Mouse (Mus musculus) hindbrain, embryonic 13.5 days (tissue): ENCODE results near the gene Eif4e. TPM values are rescaled to one million over a fixed set of nuclear protein-coding genes. Genes with fewer than 3 reads are reported as not detected.

Source experiments
- ATAC-seq: fragments of 200-750 bp; cut with Nextera tagmentation; 2 replicates; pipeline ENCODE4 v1.8.0; 2017; ENCODE audit warnings: moderate TSS enrichment; ENCODE audit not compliant: low FRiP score
- H3K27ac ChIP-seq: fragments of 300-500 bp; sonication (generic); 2 replicates; pipeline ENCODE4 v1.5.1; 2015; ENCODE audit warnings: inconsistent platforms, mild to moderate bottlenecking, moderate library complexity
- H3K27me3 ChIP-seq: fragments of 300-500 bp; sonication (generic); 2 replicates; pipeline ENCODE4 v1.6.1; 2015; ENCODE audit warnings: mild to moderate bottlenecking, inconsistent platforms
- H3K36me3 ChIP-seq: fragments of 300-500 bp; sonication (generic); 2 replicates; pipeline ENCODE4 v1.6.1; 2015; ENCODE audit warnings: mild to moderate bottlenecking, inconsistent platforms
- H3K4me1 ChIP-seq: fragments of 300-500 bp; sonication (generic); replicated peaks from 2 replicates; pipeline ENCODE4 v1.6.1; 2015; ENCODE audit warnings: inconsistent platforms
- H3K4me2 ChIP-seq: fragments of 300-500 bp; sonication (generic); 2 replicates; pipeline ENCODE4 v1.6.1; 2015; ENCODE audit warnings: inconsistent platforms, mild to moderate bottlenecking, moderate library complexity
- H3K4me3 ChIP-seq: fragments of 300-500 bp; sonication (generic); 2 replicates; pipeline ENCODE4 v1.5.1; 2015; ENCODE audit warnings: mild to moderate bottlenecking, inconsistent platforms
- H3K9ac ChIP-seq: fragments of 300-500 bp; sonication (generic); 2 replicates; pipeline ENCODE4 v1.6.1; 2015; ENCODE audit warnings: mild to moderate bottlenecking, inconsistent platforms
- H3K9me3 ChIP-seq: fragments of 300-500 bp; sonication (generic); 2 replicates; pipeline ENCODE4 v1.6.1; 2016; ENCODE audit warnings: inconsistent platforms
- WGBS: fragments of 180-500 bp; shearing (Covaris S2); methylation state at CpG from one replicate; pipeline ENCODE4 v1.1.7; 2015; 5-methylcytosine and 5-hydroxymethylcytosine counted together
- polyA plus RNA-seq: library from polyadenylated mRNA; unstranded; fragments of >200 nt; fragmentation: Nextera tagmentation; extraction: Ambion mirVana; gene quantifications from 2 replicates; pipeline ENCODE4 v1.2.1, GENCODE M21; 2015

The Eif4e gene
- polyA plus RNA-seq, 1 experiment from 2014 or later, result 317 TPM

DNA sequence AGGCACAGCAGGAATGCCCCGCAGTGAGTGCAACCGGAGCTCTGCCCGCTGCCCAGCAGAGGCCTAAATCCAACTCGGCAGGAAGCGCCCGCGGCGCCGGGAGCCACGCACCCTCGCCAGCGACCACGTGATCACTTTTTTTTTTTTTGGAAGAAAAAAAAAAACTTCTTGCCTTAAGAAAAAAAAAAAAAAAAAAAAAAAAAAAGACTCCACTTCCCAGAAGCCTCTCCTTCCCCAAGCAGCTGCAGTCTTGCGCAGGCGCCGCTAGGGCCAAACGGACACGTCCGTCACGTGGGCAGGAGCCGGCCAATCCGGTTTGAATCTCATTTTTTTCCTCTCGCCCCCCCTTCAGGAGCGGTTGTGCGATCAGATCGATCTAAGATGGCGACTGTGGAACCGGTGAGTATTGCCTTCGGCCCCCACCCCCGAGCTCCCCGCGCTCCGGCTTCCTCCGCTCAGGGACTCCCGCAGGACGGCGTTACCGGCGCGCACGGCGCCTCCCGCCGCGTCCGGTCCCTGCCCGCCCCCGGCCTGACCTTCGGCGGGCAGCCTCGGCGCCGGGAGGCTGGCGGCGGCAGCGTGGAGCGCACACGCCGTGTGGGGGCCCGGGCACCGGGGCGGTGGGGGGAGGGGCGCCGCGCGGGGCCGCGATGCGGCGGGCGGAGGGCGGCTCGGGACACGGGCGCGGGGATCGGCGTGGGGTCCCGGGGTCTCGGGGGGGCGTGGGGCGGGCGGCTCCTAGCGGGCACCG is 1.1 kb downstream of the Eif4e start:
- H3K27ac ChIP-seq, result peak overlapping the region; percentile 98
- H3K36me3 ChIP-seq, result no peaks in the 10 kb centered on the region
- ATAC-seq, result peak; percentile 93
- H3K9ac ChIP-seq, result peak overlapping the region; percentile 92
- peaks cover 33% of the 10 kb centered on the region for H3K4me1 ChIP-seq
- no peaks in the 10 kb centered on the region for H3K27me3 ChIP-seq
- peak overlapping the region; percentile 96 for H3K4me3 ChIP-seq
- WGBS, result under 1% methylated on average over 81 of the region's 85 CpGs
- H3K4me2 ChIP-seq, result peak overlapping the region; percentile 78
- no peaks in the 10 kb centered on the region for H3K9me3 ChIP-seq

DNA sequence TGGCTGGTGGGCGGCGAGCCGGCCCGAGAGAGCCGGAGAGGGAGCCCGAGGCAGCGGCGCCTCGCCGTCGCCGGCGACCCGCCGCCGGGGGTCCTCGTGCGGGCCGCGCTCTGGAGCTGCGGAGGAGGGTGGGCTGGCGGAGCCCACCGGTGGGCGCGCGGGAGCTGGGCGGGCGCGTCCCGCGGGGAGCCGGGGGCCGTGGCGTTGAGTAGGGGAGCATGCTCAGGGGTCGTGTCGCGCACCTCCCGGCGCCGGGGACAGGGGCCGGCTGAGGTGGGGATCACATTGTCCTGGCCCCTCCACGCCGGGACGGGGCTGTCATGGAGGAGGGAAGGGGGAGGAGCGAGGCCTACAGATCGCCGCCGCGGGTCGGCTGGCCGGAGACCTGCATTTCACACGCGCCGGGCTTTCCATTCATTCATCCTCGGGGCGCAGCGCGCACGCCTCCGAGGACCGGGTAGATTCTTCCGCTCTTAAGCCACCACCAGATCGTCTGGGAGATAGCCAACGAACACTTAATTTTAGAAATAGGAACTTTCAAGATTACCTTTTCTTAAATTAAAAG is 1.8 kb downstream of the Eif4e start:
- Histone ChIP-seq H3K9ac (peak overlapping the region; percentile 92), H3K4me3 (peak overlapping the region; percentile 96), H3K36me3 (no peaks in the 10 kb centered on the region), H3K4me2 (peak overlapping the region; percentile 68), H3K4me1 (peaks cover 37% of the 10 kb centered on the region), H3K27me3 (no peaks in the 10 kb centered on the region), H3K9me3 (no peaks in the 10 kb centered on the region), H3K27ac (peak overlapping the region; percentile 98)
- WGBS, result under 1% methylated on average over 44 of the region's 64 CpGs
- peak; percentile 85 for ATAC-seq

DNA sequence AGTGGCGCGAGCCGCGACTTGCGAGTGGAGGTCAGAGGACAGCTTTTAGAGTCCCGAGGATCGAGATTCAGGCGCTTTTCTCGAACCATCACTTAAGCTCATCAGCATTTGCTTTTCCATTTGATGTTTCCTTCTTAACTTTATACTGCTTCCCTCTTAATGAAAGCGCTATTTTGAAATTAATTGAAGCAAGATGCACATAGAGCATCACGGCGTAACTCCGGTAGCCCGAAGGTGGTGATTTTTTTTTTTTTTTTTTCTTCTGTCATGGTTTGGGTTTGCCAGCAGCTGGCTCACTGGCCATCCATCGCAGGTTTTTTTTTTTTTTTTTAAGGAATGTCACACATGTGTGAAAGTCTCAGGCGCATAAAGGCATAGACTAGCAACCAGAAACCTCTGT is 2.3 kb downstream of the Eif4e start:
- WGBS, result 2% methylated on average over 16 of the region's 16 CpGs
- ATAC-seq, result no peak

DNA sequence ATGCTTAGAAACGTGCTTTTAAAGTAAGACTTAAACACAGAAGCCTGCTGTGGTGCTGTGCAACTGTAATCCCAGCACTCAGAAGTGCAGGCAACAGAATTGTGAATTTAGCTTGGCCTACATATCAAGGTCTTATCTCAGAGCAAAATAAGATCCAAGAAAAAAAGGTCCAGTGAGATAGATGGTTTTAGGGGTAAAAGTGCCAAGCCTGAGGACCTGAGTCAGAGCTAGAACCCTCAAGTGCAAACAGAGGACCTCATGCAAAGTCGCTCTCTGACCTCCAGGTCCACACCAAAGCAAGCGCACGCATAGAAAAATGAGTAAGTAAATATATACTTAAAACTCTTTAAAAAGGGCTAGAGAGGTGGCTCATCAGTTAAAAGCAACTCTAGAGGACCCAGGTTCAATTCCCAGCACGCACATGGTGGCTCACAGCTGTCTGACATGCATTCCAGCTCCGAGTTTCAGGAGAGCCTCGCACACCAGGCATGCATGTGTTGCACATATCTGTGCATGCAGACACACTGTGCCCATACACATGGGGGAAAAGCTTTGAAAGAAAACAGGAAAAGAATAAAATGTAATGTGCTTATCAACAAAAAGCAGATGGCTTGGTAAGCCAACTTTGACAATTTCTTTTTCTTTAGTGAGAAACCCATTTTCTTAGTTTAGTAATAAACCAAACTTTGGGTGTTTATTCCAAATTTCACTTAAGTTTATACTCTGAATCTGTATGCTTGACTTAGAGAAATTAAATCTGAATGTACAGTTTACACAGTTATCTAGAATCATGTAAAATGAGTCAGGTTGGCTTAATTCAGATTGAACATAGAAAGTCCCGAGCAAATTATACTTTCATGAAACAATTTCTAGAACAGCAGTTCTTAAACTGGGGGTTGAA is 4.8 kb downstream of the Eif4e start:
- H3K36me3 ChIP-seq, result peaks cover 2% of the 10 kb centered on the region; the same call in 1 of the 2 replicates
- no peak overlapping the region for H3K9ac ChIP-seq
- peaks cover 36% of the 10 kb centered on the region for H3K4me1 ChIP-seq
- H3K4me2 ChIP-seq, result no peak overlapping the region
- 83% methylated on average over 8 of the region's 8 CpGs for WGBS
- no peaks in the 10 kb centered on the region for H3K9me3 ChIP-seq
- H3K27me3 ChIP-seq, result no peaks in the 10 kb centered on the region
- ATAC-seq, result no peak
- no peak overlapping the region for H3K27ac ChIP-seq
- no peak overlapping the region for H3K4me3 ChIP-seq

More for the DNA sequence above, 2.3 kb downstream of the Eif4e start:
- Histone ChIP-seq H3K27me3 (no peaks in the 10 kb centered on the region), H3K4me1 (peaks cover 37% of the 10 kb centered on the region), H3K36me3 (no peaks in the 10 kb centered on the region), H3K4me2 (peak overlapping the region; percentile 68), H3K4me3 (peak overlapping the region; percentile 96), H3K9ac (peak overlapping the region; percentile 92), H3K27ac (peak overlapping the region; percentile 98), H3K9me3 (no peaks in the 10 kb centered on the region)

DNA sequence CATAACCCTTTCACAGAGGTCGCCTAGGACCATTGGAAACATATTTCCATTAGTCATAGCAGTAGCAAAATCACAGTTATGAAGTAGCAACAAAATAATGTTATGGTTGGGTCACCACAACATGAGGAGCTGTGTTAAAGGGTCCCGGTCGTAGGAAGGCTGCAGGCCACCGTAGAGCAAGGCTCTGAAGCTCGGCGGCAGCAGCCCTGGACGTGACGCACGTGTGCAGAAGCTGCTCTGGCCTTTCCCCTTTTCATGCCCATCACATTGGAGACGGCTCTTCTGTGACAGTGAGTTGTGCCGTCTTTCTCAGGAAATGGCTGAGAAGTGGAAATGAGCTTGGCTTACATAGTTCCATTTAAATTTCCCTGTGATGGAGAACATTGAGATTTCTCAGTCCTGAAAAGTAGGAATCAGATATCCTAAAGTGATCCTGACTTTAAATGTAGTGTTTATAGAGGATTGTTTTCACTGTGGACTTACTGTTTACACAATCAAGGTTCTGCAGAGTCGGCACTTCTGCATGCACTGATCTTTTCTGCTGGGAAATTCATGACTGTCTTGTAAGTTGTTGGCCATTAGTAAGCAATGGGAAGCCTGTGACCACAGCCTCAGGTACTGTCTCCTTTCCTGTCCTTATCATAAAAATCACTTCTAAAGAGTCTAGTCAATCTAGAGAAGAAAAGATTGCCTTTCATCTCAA is 5.7 kb downstream of the Eif4e start:
- Histone ChIP-seq H3K4me3 (no peak overlapping the region), H3K9ac (no peak overlapping the region), H3K4me1 (peaks cover 29% of the 10 kb centered on the region), H3K9me3 (no peaks in the 10 kb centered on the region), H3K27me3 (no peaks in the 10 kb centered on the region), H3K27ac (no peak overlapping the region), H3K36me3 (peaks cover 8% of the 10 kb centered on the region), H3K4me2 (no peak overlapping the region)
- 59% methylated on average over 12 of the region's 12 CpGs for WGBS
- ATAC-seq, result no peak

DNA sequence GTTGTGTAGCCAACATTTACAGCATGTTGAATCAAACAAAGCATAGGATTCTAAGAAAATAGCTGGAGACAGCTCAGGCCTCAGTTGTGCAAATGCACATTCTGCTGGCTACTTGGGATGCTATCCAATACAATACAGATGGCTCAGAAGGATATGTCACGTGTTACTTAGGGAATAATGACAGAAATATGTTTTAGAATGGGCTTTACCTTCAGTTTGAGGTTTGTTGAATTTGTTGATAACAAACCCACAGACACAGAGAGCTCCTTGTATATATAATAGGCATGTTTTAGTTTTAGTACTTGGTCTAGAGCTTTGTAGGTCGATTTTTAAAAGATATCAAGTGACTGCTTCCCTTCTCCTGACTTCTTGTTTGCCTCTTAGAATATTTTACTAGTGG is 6.8 kb downstream of the Eif4e start:
- H3K9ac ChIP-seq, result no peak overlapping the region
- H3K27ac ChIP-seq, result no peak overlapping the region
- H3K27me3 ChIP-seq, result no peaks in the 10 kb centered on the region
- WGBS, result 81% methylated on average over 2 of the region's 2 CpGs
- no peak overlapping the region for H3K4me3 ChIP-seq
- no peaks in the 10 kb centered on the region for H3K9me3 ChIP-seq
- peaks cover 29% of the 10 kb centered on the region for H3K4me1 ChIP-seq
- H3K36me3 ChIP-seq, result peaks cover 8% of the 10 kb centered on the region
- no peak for ATAC-seq
- no peak overlapping the region for H3K4me2 ChIP-seq

DNA sequence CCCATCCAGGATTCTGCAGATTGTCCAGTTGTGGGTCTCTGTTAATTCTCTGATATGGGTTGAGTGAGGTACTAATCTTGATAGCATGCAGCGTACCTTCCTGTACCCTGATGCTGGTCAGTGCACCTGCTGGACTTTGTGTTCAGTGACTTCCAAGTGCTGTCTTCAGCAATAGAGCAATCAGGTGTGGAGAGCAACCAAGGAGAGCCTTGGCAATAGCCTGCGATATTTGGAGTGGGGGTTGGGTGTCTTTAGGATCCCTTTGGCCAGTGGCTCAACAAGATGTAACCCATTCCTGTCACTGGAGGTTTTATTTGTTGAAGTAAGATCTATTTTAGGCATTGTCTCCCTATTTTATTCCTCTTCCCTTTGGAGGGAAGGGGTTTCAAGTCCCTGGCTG is 10.1 kb downstream of the Eif4e start:
- Histone ChIP-seq H3K27me3 (no peaks in the 10 kb centered on the region), H3K4me3 (no peak overlapping the region), H3K36me3 (peaks cover 8% of the 10 kb centered on the region), H3K9ac (no peak overlapping the region), H3K9me3 (no peaks in the 10 kb centered on the region), H3K4me1 (peaks cover 11% of the 10 kb centered on the region), H3K27ac (no peak overlapping the region), H3K4me2 (no peak overlapping the region)
- 98% methylated on average over 2 of the region's 2 CpGs for WGBS
- no peak for ATAC-seq

DNA sequence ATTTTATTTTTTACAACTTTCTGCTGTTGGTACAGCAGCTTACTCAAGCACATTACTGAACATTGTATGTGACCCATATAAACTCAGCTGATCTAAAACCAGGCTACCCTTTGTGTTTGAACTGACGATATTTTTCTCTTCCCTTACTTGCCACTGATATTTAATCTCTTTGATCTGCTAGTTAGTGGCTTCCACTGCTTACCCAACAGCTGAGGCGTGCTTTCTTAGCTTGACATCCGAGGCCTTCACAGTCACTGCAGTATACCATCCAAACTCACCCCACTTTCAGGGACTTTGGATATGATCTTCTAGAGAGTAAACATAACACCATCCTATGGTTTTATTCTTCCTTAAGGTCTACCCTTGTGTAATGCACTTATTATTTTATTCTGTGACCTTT is 16.6 kb downstream of the Eif4e start:
- Histone ChIP-seq H3K9me3 (no peaks in the 10 kb centered on the region), H3K4me2 (no peak overlapping the region), H3K27me3 (no peaks in the 10 kb centered on the region), H3K9ac (no peak overlapping the region), H3K36me3 (no peaks in the 10 kb centered on the region), H3K27ac (no peak overlapping the region), H3K4me1 (0 out of 2 replicates have a peak, but pooled peaks cover 5% of the 10 kb centered on the region), H3K4me3 (no peak overlapping the region)
- no peak for ATAC-seq
- WGBS, result 79% methylated on average over 3 of the region's 3 CpGs

DNA sequence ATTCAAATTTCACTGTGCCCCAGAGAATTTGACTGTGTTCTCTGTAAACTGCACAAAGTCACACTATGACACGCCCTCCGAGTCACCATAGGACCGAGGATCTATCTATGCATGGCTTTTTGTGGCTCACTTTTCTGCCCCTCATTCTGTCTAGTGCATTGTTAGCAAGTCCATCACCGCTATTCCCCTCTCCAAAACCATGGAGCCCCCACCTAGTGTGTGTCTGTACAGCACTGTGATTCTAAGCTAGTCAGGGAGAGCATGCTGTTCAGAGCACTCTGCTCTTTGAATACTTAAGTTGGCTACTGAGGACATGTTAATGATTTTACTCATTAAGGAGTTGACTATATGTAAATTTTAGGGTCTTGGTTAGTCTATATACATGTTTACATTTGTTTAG is 18.1 kb downstream of the Eif4e start:
- Histone ChIP-seq H3K36me3 (0 out of 2 replicates have a peak, but pooled peaks cover 2% of the 10 kb centered on the region), H3K4me1 (0 out of 2 replicates have a peak, but pooled peaks cover 5% of the 10 kb centered on the region), H3K27me3 (no peaks in the 10 kb centered on the region), H3K4me2 (no peak overlapping the region), H3K9ac (no peak overlapping the region), H3K9me3 (no peaks in the 10 kb centered on the region), H3K4me3 (no peak overlapping the region), H3K27ac (no peak overlapping the region)
- WGBS, result 78% methylated on average over 4 of the region's 4 CpGs
- ATAC-seq, result no peak

DNA sequence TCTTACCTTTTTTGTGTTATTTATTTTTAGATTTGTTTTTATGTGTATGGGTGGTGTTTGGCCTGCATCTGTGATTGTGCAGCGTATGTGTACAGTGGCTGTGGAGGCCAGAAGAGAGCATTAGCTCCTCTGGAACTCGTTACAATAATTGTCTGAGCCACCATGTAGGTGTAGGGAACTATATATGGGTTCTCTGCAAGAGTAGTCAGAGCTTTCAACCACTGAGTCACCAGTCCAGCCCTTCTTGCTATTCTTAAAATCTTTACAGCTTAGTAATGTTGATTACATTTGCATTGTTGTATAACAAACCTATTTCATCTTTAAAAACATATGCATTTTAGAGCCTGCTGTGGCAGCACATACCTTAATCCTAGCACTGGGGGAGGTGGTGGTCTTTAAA is 20.7 kb downstream of the Eif4e start:
- Histone ChIP-seq H3K4me2 (no peak overlapping the region), H3K4me3 (no peak overlapping the region), H3K27me3 (no peaks in the 10 kb centered on the region), H3K36me3 (peaks cover 24% of the 10 kb centered on the region), H3K27ac (no peak overlapping the region), H3K9ac (no peak overlapping the region), H3K9me3 (no peaks in the 10 kb centered on the region), H3K4me1 (0 out of 2 replicates have a peak, but pooled peaks cover 5% of the 10 kb centered on the region)
- no peak for ATAC-seq
- 91% methylated on average over 2 of the region's 2 CpGs for WGBS

DNA sequence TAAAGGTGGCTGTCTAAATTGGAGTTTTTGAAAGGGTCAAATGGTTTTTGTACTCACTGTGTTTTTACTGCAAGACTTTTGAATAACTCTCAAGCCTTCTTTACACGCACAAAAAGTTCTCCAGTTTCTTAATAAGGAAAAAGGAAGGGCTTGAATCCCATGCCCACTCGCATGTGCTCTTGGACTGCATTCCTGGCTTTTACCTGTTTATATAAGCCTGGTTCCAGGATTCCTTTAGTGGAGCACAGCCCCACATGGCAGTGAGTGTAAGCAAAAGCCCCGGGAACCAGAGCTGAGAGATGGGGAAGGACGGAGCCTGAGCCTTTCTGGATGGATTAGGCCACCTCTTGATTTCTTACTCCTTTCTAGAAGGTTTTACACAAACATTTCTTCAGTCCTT is 23.1 kb downstream of the Eif4e start:
- Histone ChIP-seq H3K9ac (no peak overlapping the region), H3K36me3 (peaks cover 35% of the 10 kb centered on the region), H3K4me2 (no peak overlapping the region), H3K27me3 (no peaks in the 10 kb centered on the region), H3K27ac (no peak overlapping the region), H3K4me3 (no peak overlapping the region), H3K9me3 (no peaks in the 10 kb centered on the region), H3K4me1 (0 out of 2 replicates have a peak, but pooled peaks cover 2% of the 10 kb centered on the region)
- ATAC-seq, result no peak
- 87% methylated on average over 4 of the region's 4 CpGs for WGBS
